Mouse (Mus musculus): ENCODE results near the gene Rnf150.

DNA sequence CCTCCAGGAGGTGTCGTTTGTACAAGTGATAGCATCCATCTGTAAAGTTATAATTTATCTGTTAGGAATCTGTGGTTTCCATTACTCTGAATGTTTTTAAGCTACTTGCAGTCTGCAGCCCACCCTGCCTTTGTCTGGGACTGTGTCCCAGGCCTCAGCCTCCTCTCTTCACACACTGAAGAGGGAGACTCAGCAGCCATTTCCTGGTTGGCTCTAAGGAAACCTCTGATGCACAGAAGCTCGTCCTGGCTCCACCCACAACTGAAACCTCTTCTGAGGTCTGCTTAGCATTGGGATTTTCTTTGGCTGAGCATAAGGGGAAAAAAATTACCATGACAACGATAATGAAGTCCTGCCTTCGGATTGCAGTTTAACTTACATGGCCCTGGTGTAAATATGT, 110.2 kb downstream of the Rnf150 start:
- TF ChIP-seq CTCF (IDR thresholded peaks at IDR 0.05; ENCODE audit: extremely low read depth, insufficient read depth, low read length) (no peak), POLR2A (IDR thresholded peaks at IDR 0.05; ENCODE audit: extremely low read depth, insufficient read depth, low read length) (no peak)

All from cortical plate, adult 2 months (tissue).